24 mouse cellular contexts compared by ENCODE assay signal in the genomic region with DNA sequence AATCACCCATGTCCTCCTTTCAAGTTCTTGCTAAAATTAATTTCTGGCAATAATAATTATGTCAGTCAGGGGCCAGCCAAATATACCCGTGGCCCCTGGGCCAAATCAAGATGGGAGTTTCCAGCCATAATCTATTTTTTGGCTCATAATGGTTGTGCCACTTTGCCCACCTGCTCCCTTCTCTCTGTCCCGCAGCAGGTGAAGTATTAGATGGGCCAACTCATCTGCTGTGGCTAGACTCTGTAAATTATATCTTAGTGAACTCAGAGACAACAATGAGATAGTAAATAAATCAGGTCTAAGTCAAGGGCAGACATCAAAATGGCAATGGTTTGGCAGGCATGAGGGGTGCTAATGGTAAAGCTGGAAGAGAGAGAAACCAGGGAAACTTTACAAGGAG. TPM values are rescaled to one million over a fixed set of nuclear protein-coding genes. Genes with fewer than 3 reads are reported as not detected.
"Had no signal": no experiment of that assay in that cellular context is flagged by ENCODE, and none has a peak within 500 bp of the region (broad histone marks: within the 10 kb centered on the region; RNA-seq: fewer than 3 reads in every experiment).

No protein-coding gene starts in this region.

- H3K9ac ChIP-seq: hindbrain, embryonic 12.5 days; hindbrain, embryonic 14.5 days; intestine, embryonic 15.5 days; limb, embryonic 12.5 days; liver, embryonic 13.5 days; liver, embryonic 15.5 days had no signal

- H3K36me3 ChIP-seq: hindbrain, embryonic 12.5 days; intestine, embryonic 15.5 days; limb, embryonic 10.5 days; limb, embryonic 12.5 days; liver, embryonic 13.5 days; liver, embryonic 15.5 days had no signal

- H3K4me2 ChIP-seq: heart, embryonic 11.5 days; hindbrain, embryonic 12.5 days; hindbrain, embryonic 14.5 days; intestine, embryonic 15.5 days; limb, embryonic 12.5 days; liver, embryonic 11.5 days; liver, embryonic 13.5 days; liver, embryonic 15.5 days had no signal

- DNase-seq: gastrocnemius, postnatal 14 days; gastrocnemius, postnatal 36 days; heart, adult 18-20 months; heart, postnatal 10 days; kidney, adult 18-20 months; kidney, adult 8-10 months; kidney, postnatal 10 days; kidney, postnatal 25 days; kidney, postnatal 4 days; liver; liver, embryonic 13.5 days had no signal

- H3K27ac ChIP-seq: hindbrain, embryonic 12.5 days; hindbrain, embryonic 14.5 days; intestine, embryonic 15.5 days; layer of hippocampus, adult 2 months; left cerebral cortex, adult 2 months; limb, embryonic 10.5 days; limb, embryonic 12.5 days; liver, embryonic 13.5 days; liver, embryonic 15.5 days had no signal

- H3K9me3 ChIP-seq: hindbrain, embryonic 12.5 days; intestine, embryonic 15.5 days; limb, embryonic 10.5 days; limb, embryonic 12.5 days; liver, embryonic 13.5 days; liver, embryonic 15.5 days had no signal

- H3K27me3 ChIP-seq: hindbrain, embryonic 12.5 days; intestine, embryonic 15.5 days; limb, embryonic 12.5 days; liver, embryonic 13.5 days; liver, embryonic 15.5 days had no signal

- H3K4me3 ChIP-seq: hindbrain, embryonic 12.5 days; intestine, embryonic 15.5 days; layer of hippocampus, adult 2 months; left cerebral cortex, adult 2 months; limb, embryonic 10.5 days; limb, embryonic 12.5 days; liver, embryonic 13.5 days; liver, embryonic 15.5 days had no signal

- ATAC-seq: hindbrain, embryonic 16.5 days; inflammation-experienced regulatory T-cells, adult 6 months; intestine, embryonic 15.5 days; intestine, postnatal 0 days had no signal

RNA-seq across cellular contexts. Expression of gene 1700056E22Rik, which starts 16.5 kb away (rescaled TPM):
- total RNA-seq: layer of hippocampus, adult 2 months; left cerebral cortex, adult 2 months had no signal
